Mouse (Mus musculus) cerebral cortex, adult 2 months (tissue): ENCODE results near the gene Copa.

Experiments
- WGBS: fragments of 180-500 bp; shearing (Covaris S2); methylation state at CpG from one replicate; pipeline ENCODE4 v1.1.7; 2018; 5-methylcytosine and 5-hydroxymethylcytosine counted together

The Copa gene

GRCm38 (mm10) chr1:172141529-172141928 lies 59.2 kb downstream of the Copa start:
- WGBS, result 86% methylated on average over 3 of the region's 3 CpGs

GRCm38 (mm10) chr1:172143570-172143969 lies 61.2 kb downstream of the Copa start:
- WGBS, result 3% methylated on average over 1 of the region's 1 CpGs

- WGBS, result under 1% methylated on average over 42 of the region's 42 CpGs
These were observed 65.5 kb downstream of the Copa start, which contains the start of gene Dcaf8 for GRCm38 (mm10) chr1:172147835-172148278. TSS of gene Dcaf8 (plus strand) at chr1:172148084.

GRCm38 (mm10) chr1:172148279-172148954 lies 66.1 kb downstream of the Copa start:
- WGBS, result under 1% methylated on average over 40 of the region's 40 CpGs

GRCm38 (mm10) chr1:172148955-172149815 lies 66.9 kb downstream of the Copa start:
- WGBS, result 9% methylated on average over 19 of the region's 19 CpGs

GRCm38 (mm10) chr1:172154536-172154935 lies 72.2 kb downstream of the Copa start:
- 93% methylated on average over 3 of the region's 3 CpGs for WGBS

GRCm38 (mm10) chr1:172155518-172155917 lies 73.2 kb downstream of the Copa start:
- WGBS, result 76% methylated on average over 3 of the region's 3 CpGs

- 52% methylated on average over 4 of the region's 4 CpGs for WGBS
These were observed 77.6 kb downstream of the Copa start for GRCm38 (mm10) chr1:172159970-172160369.

- 87% methylated on average over 1 of the region's 1 CpGs for WGBS
These were observed 79.7 kb downstream of the Copa start for GRCm38 (mm10) chr1:172162009-172162408.

- whole genome bisulfite sequencing, result 91% methylated on average over 6 of the region's 6 CpGs
These were observed 80.6 kb downstream of the Copa start for GRCm38 (mm10) chr1:172162959-172163358.

GRCm38 (mm10) chr1:172167911-172168310 lies 85.6 kb downstream of the Copa start:
- WGBS, result 80% methylated on average over 5 of the region's 5 CpGs

GRCm38 (mm10) chr1:172169809-172170208 lies 87.5 kb downstream of the Copa start:
- 91% methylated on average over 5 of the region's 5 CpGs for WGBS
